Mouse (Mus musculus) MEL (cell line): Measurements from ENCODE around the gene Kat6b. TPM values are rescaled to one million over a fixed set of nuclear protein-coding genes. Genes with fewer than 3 reads are reported as not detected.

Source experiments
- DNase-seq: peaks from one replicate; pipeline ENCODE4 v3.0.0; 2011; ENCODE audit warnings: low read depth, low spot score
- H3K27ac ChIP-seq: 2 replicates; pipeline ENCODE4 v1.5.1; 2012; ENCODE audit warnings: low read depth, mild to moderate bottlenecking, control low read depth, low read length, moderate library complexity; ENCODE audit not compliant: control insufficient read depth
- H3K27me3 ChIP-seq, 2 experiments: fragments of 150-350 bp in 1 of 2; sonication (generic) in 1 of 2; 2 replicates each; pipeline ENCODE4 v1.6.1; 2012; ENCODE audit warnings: low read length in 2 of 2, mild to moderate bottlenecking in 2 of 2, improper control_type of control experiment in 1 of 2, moderate library complexity in 1 of 2; ENCODE audit not compliant: insufficient read depth in 2 of 2, control insufficient read depth in 1 of 2
- H3K36me3 ChIP-seq, 2 experiments: 2 replicates each; pipeline ENCODE4 v1.6.1; 2012 to 2014; ENCODE audit warnings: low read length in 2 of 2, improper control_type of control experiment in 1 of 2, inconsistent platforms in 1 of 2, mild to moderate bottlenecking in 1 of 2; ENCODE audit not compliant: insufficient read depth in 2 of 2, control insufficient read depth in 1 of 2
- H3K4me1 ChIP-seq, 2 experiments: fragments of 150-350 bp in 1 of 2; sonication (generic) in 1 of 2; 2 replicates each; pipeline ENCODE4 v1.6.1; 2012; ENCODE audit warnings: low read length in 2 of 2, improper control_type of control experiment in 1 of 2, mild to moderate bottlenecking in 1 of 2; ENCODE audit not compliant: insufficient read depth in 2 of 2, control insufficient read depth in 1 of 2
- H3K4me3 ChIP-seq, 2 experiments: fragments of 150-350 bp in 1 of 2; sonication (generic) in 1 of 2; 2 replicates each; pipeline ENCODE4 v1.5.1; 2012; ENCODE audit warnings: low read depth in 2 of 2, low read length in 2 of 2, mild to moderate bottlenecking in 2 of 2, moderate library complexity in 2 of 2, control low read depth in 1 of 2, improper control_type of control experiment in 1 of 2; ENCODE audit not compliant: control insufficient read depth in 1 of 2, insufficient read depth in 1 of 2
- H3K79me2 ChIP-seq: 2 replicates; pipeline ENCODE4 v1.6.1; 2012; ENCODE audit warnings: mild to moderate bottlenecking, low read length, moderate library complexity; ENCODE audit not compliant: control insufficient read depth, poor library complexity, insufficient read depth
- H3K9ac ChIP-seq: 2 replicates; pipeline ENCODE4 v1.6.1; 2012; ENCODE audit warnings: low read depth, mild to moderate bottlenecking, control low read depth, low read length, moderate library complexity; ENCODE audit not compliant: control insufficient read depth, poor library complexity, severe bottlenecking
- H3K9me3 ChIP-seq: fragments of 150-350 bp; sonication (generic); replicated peaks from 2 replicates; pipeline ENCODE4 v1.6.1; 2012; ENCODE audit warnings: mild to moderate bottlenecking, low read length, improper control_type of control experiment, moderate library complexity; ENCODE audit not compliant: insufficient read depth
- BHLHE40 ChIP-seq: IDR thresholded peaks from 2 replicates; pipeline ENCODE4 v1.6.1; 2012; ENCODE audit warnings: low read depth, mild to moderate bottlenecking, inconsistent platforms, low read length, improper control_type of control experiment, borderline replicate concordance
- CHD1 ChIP-seq: IDR thresholded peaks from 2 replicates; pipeline ENCODE4 v1.6.1; 2012; ENCODE audit warnings: low read depth, mild to moderate bottlenecking, inconsistent platforms, low read length, improper control_type of control experiment
- CHD2 ChIP-seq: IDR thresholded peaks from 2 replicates; pipeline ENCODE4 v1.6.1; 2011; ENCODE audit warnings: low read length, improper control_type of control experiment
- EP300 ChIP-seq, 2 experiments: IDR thresholded peaks; 2 replicates each; pipeline ENCODE4 v1.6.1; 2011; ENCODE audit warnings: improper control_type of control experiment in 2 of 2, low read length in 2 of 2, low read depth in 1 of 2, mild to moderate bottlenecking in 1 of 2
- ETS1 ChIP-seq: IDR thresholded peaks from 2 replicates; pipeline ENCODE4 v1.6.1; 2012; ENCODE audit warnings: low read depth, mild to moderate bottlenecking, inconsistent platforms, low read length, improper control_type of control experiment, moderate library complexity
- GABPA ChIP-seq: IDR thresholded peaks from 2 replicates; pipeline ENCODE4 v1.6.1; 2012; ENCODE audit warnings: low read depth, mild to moderate bottlenecking, inconsistent platforms, low read length, improper control_type of control experiment, moderate library complexity
- GATA1 ChIP-seq: IDR thresholded peaks from 2 replicates; pipeline ENCODE4 v1.6.1; 2011; ENCODE audit warnings: low read depth, low read length, improper control_type of control experiment
- JUND ChIP-seq: IDR thresholded peaks from 2 replicates; pipeline ENCODE4 v1.6.1; 2011; ENCODE audit warnings: low read depth, mild to moderate bottlenecking, improper control_type of control experiment, low read length
- MAFK ChIP-seq: IDR thresholded peaks from 2 replicates; pipeline ENCODE4 v1.6.1; 2011; ENCODE audit warnings: low read depth, mild to moderate bottlenecking, low read length, improper control_type of control experiment, borderline replicate concordance
- MAX ChIP-seq: IDR thresholded peaks from 2 replicates; pipeline ENCODE4 v1.6.1; 2011; ENCODE audit warnings: low read length, improper control_type of control experiment
- MAZ ChIP-seq: IDR thresholded peaks from 2 replicates; pipeline ENCODE4 v1.6.1; 2012; ENCODE audit warnings: low read depth, mild to moderate bottlenecking, inconsistent platforms, low read length, improper control_type of control experiment
- MXI1 ChIP-seq: IDR thresholded peaks from 2 replicates; pipeline ENCODE4 v1.6.1; 2011; ENCODE audit warnings: mild to moderate bottlenecking, low read depth, low read length, improper control_type of control experiment
- MYB ChIP-seq: IDR thresholded peaks from 2 replicates; pipeline ENCODE4 v1.6.1; 2011; ENCODE audit warnings: mild to moderate bottlenecking, low read depth, low read length, improper control_type of control experiment
- MYC ChIP-seq: IDR thresholded peaks from 2 replicates; pipeline ENCODE4 v1.6.1; 2011; ENCODE audit warnings: low read depth, mild to moderate bottlenecking, low read length, improper control_type of control experiment, moderate library complexity
- NELFE ChIP-seq: IDR thresholded peaks from 2 replicates; pipeline ENCODE4 v1.6.1; 2011; ENCODE audit warnings: low read depth, low read length, improper control_type of control experiment
- NRF1 ChIP-seq: IDR thresholded peaks from 2 replicates; pipeline ENCODE4 v1.6.1; 2014; ENCODE audit warnings: low read depth, mild to moderate bottlenecking, inconsistent platforms, low read length, improper control_type of control experiment, moderate library complexity; ENCODE audit not compliant: poor library complexity, insufficient read depth, severe bottlenecking
- POLR2AphosphoS5 ChIP-seq: IDR thresholded peaks from 2 replicates; pipeline ENCODE4 v1.6.1; 2012; ENCODE audit warnings: low read depth, borderline replicate concordance, mild to moderate bottlenecking, inconsistent platforms, low read length, moderate library complexity, mixed read lengths
- RAD21 ChIP-seq: IDR thresholded peaks from 2 replicates; pipeline ENCODE4 v1.6.1; 2011; ENCODE audit warnings: mild to moderate bottlenecking, low read depth, low read length, improper control_type of control experiment
- RCOR1 ChIP-seq: IDR thresholded peaks from 2 replicates; pipeline ENCODE4 v1.6.1; 2012; ENCODE audit warnings: low read depth, mild to moderate bottlenecking, inconsistent platforms, low read length, improper control_type of control experiment
- SIN3A ChIP-seq: IDR thresholded peaks from 2 replicates; pipeline ENCODE4 v1.6.1; 2012; ENCODE audit warnings: low read length, improper control_type of control experiment, inconsistent platforms
- TAL1 ChIP-seq: IDR thresholded peaks from 2 replicates; pipeline ENCODE4 v1.6.1; 2012; ENCODE audit warnings: mild to moderate bottlenecking, inconsistent platforms, low read length, moderate library complexity, mixed read lengths
- TCF12 ChIP-seq: IDR thresholded peaks from 2 replicates; pipeline ENCODE4 v1.6.1; 2014; ENCODE audit warnings: low read depth, mild to moderate bottlenecking, inconsistent platforms, low read length, improper control_type of control experiment, moderate library complexity
- USF1 ChIP-seq: IDR thresholded peaks from 2 replicates; pipeline ENCODE4 v1.6.1; 2014; ENCODE audit warnings: low read depth, mild to moderate bottlenecking, inconsistent platforms, low read length, improper control_type of control experiment, moderate library complexity
- USF2 ChIP-seq, 2 experiments: IDR thresholded peaks; 2 replicates each; pipeline ENCODE4 v1.6.1; 2011 to 2012; ENCODE audit warnings: improper control_type of control experiment in 2 of 2, low read length in 2 of 2, borderline replicate concordance in 1 of 2, inconsistent platforms in 1 of 2, low read depth in 1 of 2, mild to moderate bottlenecking in 1 of 2; ENCODE audit not compliant: insufficient read depth in 1 of 2
- ZKSCAN1 ChIP-seq: IDR thresholded peaks from 2 replicates; pipeline ENCODE4 v1.6.1; 2012; ENCODE audit warnings: low read depth, mild to moderate bottlenecking, inconsistent platforms, low read length, improper control_type of control experiment, moderate library complexity
- polyA plus RNA-seq, 2 experiments: library from polyadenylated mRNA; stranded (reverse) in 1 of 2; unstranded in 1 of 2; fragments of >175 nt in 1 of 2; fragments of >200 nt in 1 of 2; gene quantifications; 2 replicates each; pipeline versions ENCODE4 v1.2.1 to v1.2.4; 2012; ENCODE audit warnings: low replicate concordance in 2 of 2, low read depth in 1 of 2; ENCODE audit not compliant: insufficient read length in 2 of 2, insufficient read depth in 1 of 2, missing spikeins in 1 of 2
- total RNA-seq: library from RNA; depleted of rRNA; stranded (reverse); fragments of 300-350 nt; gene quantifications from 2 replicates; pipeline ENCODE4 v1.2.3, GENCODE M21; 2012

Kat6b gene
- total and polyA plus RNA-seq, 3 experiments, result 1.8 to 5.4 TPM; not detected in 1

DNA sequence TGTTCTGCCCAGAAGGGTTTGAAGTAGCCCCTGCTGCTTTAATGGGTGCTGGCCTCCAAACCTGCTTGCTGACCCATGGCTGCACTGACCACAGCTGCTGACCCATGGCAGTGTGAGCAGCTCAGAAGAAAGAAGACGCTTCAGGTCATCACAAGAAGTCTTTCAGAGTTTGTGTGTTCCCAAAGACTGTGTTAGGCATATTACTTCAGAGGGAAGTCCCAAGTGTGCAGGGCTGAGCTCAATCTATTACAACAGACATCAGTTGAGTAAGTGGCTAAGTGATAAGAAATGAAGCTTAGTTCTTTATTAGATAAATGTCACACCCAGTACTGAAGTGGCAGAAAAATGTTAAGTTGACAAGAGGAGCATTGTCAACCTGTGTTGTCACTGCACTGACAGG is 119.4 kb downstream of the Kat6b start:
- peak; percentile 71 for DNase-seq
- peak overlapping the region; percentile 65 for H3K27ac ChIP-seq
- no peak overlapping the region for H3K9ac ChIP-seq
- no peaks in the 10 kb centered on the region for H3K27me3 ChIP-seq
- peaks cover 0 to 43% of the 10 kb centered on the region in 2 experiments; a peak in 2 of 4 replicates for H3K36me3 ChIP-seq
- H3K79me2 ChIP-seq, result no peaks in the 10 kb centered on the region
- H3K4me1 ChIP-seq, result peaks cover 28 to 37% of the 10 kb centered on the region in 2 experiments
- TF ChIP-seq EP300 (IDR thresholded peaks at IDR 0.05; ENCODE audit: low read depth in 1 of 2, low read length in 2 of 2), result peak; percentile 92 to 93
- TF ChIP-seq GABPA, result no peak
- TF ChIP-seq MAZ, result no peak
- TF ChIP-seq MXI1, result 0 out of 2 replicates have a peak, but pooled peaks have one; percentile 32
- TF ChIP-seq TCF12, result peak; percentile 92
- TF ChIP-seq ETS1, result peak; percentile 78
- TF ChIP-seq JUND, result no peak
- no peak for TF ChIP-seq MAFK
- TF ChIP-seq NELFE, result no peak
- no peak for TF ChIP-seq POLR2AphosphoS5
- TF ChIP-seq USF2 (IDR thresholded peaks at IDR 0.05; ENCODE audit: borderline replicate concordance in 1 of 2, insufficient read depth in 1 of 2, low read depth in 1 of 2, low read length in 2 of 2), result no peak
- TF ChIP-seq BHLHE40, result peak; percentile 65; the same call in 1 of the 2 replicates
- peak; percentile 66 for TF ChIP-seq TAL1
- peak; percentile 95 for TF ChIP-seq GATA1
- TF ChIP-seq ZKSCAN1, result no peak
- 0 out of 2 replicates have a peak, but pooled peaks have one; percentile 26 for TF ChIP-seq MAX
- TF ChIP-seq CHD2, result no peak
- TF ChIP-seq NRF1, result no peak
- TF ChIP-seq CHD1, result no peak
- no peak for TF ChIP-seq RAD21
- TF ChIP-seq MYC, result peak; percentile 33; the same call in 1 of the 2 replicates
- TF ChIP-seq USF1, result no peak
- peak; percentile 55; the same call in 1 of the 2 replicates for TF ChIP-seq MYB
- peak; percentile 55; the same call in 1 of the 2 replicates for TF ChIP-seq SIN3A
- TF ChIP-seq RCOR1, result peak; percentile 84
- H3K4me3 ChIP-seq, result no peak overlapping the region
- H3K9me3 ChIP-seq, result no peaks in the 10 kb centered on the region
